Mouse (Mus musculus): ENCODE measurements around the gene Tubb2b.
A peak's percentile ranks its signal among the peaks of the same experiment; 100 is the strongest.
"Not testable (repeated sequence)": the region's sequence is repeated elsewhere in the genome, so short reads cannot be mapped to it uniquely, and the experiment has no call there.

Gene Tubb2b

GRCm38 (mm10) chr13:34105364-34105763 is 24.9 kb downstream of the Tubb2b start:
- DNase-seq: no peak

DNA sequence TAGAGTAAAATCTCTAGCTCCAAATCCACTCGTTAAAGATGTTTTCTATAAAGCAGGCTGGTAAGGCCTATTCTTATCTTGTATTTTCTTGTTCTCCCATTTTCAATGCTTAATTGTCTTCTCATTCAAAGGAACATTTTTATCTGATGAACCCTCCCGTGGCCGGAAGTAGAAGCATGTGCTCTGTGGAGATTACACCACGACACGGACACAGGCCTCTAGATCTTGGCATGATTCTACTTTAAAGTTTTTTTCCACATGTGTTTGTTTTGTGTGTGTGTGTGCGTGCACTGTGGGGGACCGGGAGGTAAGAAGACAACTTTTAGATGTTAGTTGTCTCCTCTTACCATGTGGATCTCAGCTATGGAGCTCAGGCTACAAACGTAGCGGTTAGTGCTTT is 28.4 kb downstream of the Tubb2b start:
- DNase-seq: no peak

DNA sequence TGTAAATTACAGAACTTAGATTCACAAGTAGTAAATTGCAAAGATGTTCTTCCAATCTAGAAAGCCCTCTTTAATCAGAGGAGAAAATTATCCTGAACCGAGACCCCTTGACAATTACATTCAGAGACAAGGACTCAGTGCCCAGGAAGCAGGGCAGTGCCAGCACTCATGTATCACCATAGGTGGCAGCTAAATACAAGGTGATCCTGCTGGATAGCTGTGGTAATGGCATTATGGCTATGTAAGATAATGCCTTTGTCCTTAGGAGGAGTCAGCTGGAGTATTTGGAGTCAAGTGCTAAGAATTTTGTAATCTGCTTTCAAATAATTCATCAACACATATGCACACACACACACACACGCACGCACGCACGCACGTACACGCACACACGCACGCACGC is 29.0 kb downstream of the Tubb2b start:
- no peak for DNase-seq

DNA sequence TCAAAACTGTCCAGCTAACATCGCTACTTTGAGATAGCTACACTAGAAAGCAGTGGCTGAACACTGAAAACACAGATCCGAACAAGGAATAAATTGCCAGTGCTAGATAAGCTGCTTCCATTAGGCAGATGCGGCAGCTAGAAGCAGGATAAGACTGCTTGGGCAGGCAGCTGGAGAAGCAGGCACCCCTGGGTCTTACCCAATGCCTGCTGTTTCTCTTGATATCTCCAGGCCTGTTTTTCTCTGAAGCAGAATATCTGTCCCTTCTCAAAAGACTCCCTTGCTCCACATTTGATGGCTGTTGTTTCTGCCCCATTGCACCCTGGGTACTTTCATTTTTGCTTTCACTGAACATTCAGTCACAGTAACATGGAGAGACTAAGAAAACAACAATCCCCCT is 29.5 kb downstream of the Tubb2b start:
- no peak for DNase-seq

DNA sequence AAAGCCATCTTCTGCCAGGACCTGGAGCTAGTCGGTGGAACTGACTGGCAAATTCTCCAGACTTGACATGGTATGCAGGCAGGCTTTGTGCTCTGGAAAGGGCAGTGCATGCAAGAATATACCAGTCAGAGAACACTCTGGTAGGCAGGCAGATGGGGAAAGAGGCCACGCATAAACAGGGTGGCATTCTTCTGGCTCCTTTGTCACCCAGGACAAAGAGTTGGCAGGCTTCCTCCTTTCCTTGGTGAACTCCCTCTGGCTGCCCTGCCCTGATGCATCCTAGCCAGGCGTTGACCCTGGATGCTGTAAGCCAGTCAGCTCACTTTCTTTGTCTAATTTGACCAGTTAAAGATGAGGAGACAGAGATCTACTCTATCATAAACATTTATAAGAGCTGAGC is 33.2 kb downstream of the Tubb2b start:
- DNase-seq: peak; percentile 59

GRCm38 (mm10) chr13:34096455-34096854 is 33.8 kb downstream of the Tubb2b start:
- peak; percentile 75 for DNase-seq

DNA sequence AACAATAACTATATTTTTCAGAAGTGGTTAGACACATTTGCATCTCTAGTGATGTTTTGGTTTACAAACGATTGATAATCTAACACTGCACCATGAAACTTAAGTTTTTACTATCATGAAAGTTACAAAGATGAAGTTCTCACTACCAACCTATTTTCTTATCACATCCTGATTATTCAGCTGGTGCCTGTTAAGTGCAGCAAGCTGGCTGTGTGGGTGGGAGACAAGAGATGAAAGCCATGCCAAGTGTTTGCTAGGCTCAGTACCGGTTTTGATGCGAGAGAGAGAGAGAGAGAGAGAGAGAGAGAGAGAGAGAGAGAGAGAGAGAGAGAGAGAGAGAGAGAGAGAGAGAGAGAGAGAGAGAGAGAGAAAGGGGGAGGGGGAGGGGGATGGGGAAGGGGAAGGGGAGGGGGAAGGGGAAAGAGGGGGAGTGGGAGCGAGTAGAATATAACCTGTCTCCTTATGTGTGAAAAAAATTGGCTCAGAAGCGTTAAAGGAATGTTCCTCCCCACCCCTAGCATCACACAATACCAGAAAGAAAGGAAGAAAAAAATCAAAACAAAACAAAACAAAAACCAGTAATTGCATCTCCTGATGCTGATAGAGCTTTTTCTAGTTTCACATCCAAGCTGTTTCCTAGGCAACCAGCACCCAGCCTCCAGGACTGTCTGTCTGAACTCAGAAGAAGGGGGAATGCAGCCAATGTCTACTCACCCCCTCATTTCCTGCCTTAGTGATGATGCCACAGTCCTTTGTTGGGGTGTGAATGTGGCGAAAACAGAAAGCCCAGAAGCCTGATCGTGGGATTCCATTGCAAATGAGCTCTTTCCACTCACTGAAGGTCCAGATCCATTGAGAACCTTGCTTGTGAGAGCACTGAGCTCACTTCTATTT is 34.5 kb downstream of the Tubb2b start:
- peak; percentile 45 for DNase-seq

- no peak for DNase-seq
Measured at GRCm38 (mm10) chr13:34089358-34089757, 40.9 kb downstream of the Tubb2b start.

GRCm38 (mm10) chr13:34088871-34089288 is 41.4 kb downstream of the Tubb2b start:
- no peak for DNase-seq

- DNase-seq: not testable (repeated sequence)
Measured at GRCm38 (mm10) chr13:34088201-34088649, 42.0 kb downstream of the Tubb2b start.

DNA sequence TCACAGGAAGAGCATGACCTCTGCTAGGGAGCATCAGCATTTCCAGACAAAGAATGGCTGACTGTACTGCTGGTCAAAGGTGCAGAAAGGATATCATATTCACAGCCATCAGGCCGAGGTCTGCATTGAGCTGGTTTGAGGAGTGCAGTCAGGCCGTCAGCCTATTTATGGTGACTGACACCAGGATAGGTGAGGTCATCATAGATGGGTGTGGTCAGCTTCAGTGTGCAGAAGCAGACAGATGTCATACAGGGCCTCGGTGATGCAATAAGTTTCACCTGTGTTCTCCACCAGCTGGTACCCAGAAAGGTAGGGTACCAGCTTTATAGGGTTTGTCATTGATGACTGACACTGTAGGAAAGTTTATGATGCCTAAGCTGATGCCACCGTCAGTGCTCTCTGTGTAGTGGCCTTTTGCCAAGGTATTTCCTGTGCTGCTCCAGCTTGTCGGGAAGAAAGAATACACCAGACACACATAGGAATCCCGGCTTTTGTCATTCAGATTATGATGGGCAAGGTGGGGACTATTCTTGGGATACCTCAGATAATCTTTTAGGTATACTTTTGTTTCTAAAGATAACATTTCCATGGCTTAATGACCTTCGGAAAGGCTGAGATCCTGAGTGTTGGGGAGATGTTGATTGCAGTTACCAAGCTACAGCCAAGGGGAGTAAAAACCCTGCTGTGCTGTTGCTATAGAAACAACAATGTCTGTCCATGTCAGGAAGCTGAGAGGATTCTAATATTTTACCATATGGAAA is 43.0 kb downstream of the Tubb2b start:
- DNase-seq: peak; percentile 39

- DNase-seq: peak; percentile 83
Measured at GRCm38 (mm10) chr13:34084026-34084750, 46.1 kb downstream of the Tubb2b start.

DNA sequence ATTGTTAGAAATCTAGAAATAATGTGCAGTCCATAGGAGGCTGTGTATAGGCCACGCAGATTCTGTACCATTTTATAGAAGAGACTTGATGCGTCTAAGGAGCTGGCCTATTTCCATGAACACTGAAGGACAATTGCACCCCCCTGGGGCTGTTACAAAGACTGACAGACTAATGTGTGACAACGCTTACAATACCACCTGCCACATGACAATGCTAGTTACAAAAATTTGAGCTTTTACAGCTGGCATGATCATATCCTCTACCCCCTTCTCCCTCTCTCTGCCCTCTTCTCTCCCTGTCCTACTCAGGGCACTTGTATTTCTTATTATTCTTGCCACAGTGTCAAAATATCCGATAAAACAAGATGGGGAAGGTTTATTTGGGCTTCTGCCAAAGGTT is 48.3 kb downstream of the Tubb2b start:
- DNase-seq: no peak

- no peak for DNase-seq
Measured at GRCm38 (mm10) chr13:34079801-34080200, 50.5 kb downstream of the Tubb2b start.

DNA sequence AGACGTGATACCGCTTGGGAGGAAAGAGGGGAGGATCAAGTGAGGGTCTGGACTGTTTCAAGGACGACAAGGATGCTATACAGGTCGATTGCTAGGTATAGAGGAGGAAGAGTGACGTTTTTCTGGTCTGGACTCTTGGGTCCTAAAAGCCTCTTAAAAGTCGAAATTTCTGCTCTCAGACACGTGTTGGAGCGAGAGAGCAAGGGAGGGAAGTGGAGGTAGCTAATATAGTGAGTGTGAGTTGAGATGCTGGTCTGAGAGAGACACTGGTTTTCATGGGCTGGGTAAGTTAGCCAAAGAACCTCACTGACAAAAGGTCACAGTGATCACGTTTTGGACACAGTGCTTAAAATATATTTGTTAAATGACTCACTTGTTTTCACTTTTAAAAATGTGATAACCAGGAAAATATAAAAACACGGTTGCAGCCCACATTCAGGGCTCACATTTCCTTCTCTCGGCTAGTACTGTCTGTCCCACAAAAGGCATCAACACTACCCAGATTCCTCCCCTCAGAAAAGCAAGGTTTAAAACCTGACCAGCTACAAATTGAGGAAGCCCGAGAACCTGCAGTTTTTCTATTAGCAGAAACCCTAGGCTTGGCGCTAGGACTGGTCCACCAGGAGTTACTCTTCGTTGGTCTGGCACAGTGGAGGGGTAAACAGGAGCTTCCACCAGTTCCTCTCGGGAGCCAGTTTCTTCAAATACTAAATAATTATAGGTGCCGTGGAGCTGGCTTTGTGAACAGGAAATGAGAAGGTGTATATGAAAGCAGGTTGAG is 51.6 kb downstream of the Tubb2b start:
- DNase-seq: no peak

- DNase-seq: peak; percentile 94
Measured at GRCm38 (mm10) chr13:34077492-34078271, 52.6 kb downstream of the Tubb2b start, which contains the start of gene Tubb2a. Tubb2a (minus strand) TSS chr13:34078007.
